Mouse (Mus musculus) cerebellum, adult 9-10 months (tissue): ENCODE results near the gene Gpr37l1.
"Not testable (repeated sequence)": the region's sequence is repeated elsewhere in the genome, so short reads cannot be mapped to it uniquely, and the experiment has no call there.

Experiments
- DNase-seq: peaks from one replicate; pipeline ENCODE4 v3.0.0; 2022

Gene Gpr37l1

GRCm38 (mm10) chr1:135167435-135167834 is at the start of gene Gpr37l1:
Gpr37l1 (minus strand) TSS chr1:135167681.
- no peak for DNase-seq

- no peak for DNase-seq
Observed at GRCm38 (mm10) chr1:135213772-135214640, 46.5 kb upstream of the Gpr37l1 start.

GRCm38 (mm10) chr1:135210421-135210820 is 42.9 kb upstream of the Gpr37l1 start:
- DNase-seq, result no peak

GRCm38 (mm10) chr1:135208716-135209115 is 41.2 kb upstream of the Gpr37l1 start:
- DNase-seq, result no peak

- no peak for DNase-seq
Observed at GRCm38 (mm10) chr1:135206586-135207339, 39.3 kb upstream of the Gpr37l1 start.

GRCm38 (mm10) chr1:135205257-135205656 is 37.8 kb upstream of the Gpr37l1 start:
- DNase-seq, result no peak

GRCm38 (mm10) chr1:135204196-135205126 is 37.0 kb upstream of the Gpr37l1 start:
- no peak for DNase-seq

- DNase-seq, result no peak
Observed at GRCm38 (mm10) chr1:135200400-135200799, 32.9 kb upstream of the Gpr37l1 start.

- DNase-seq, result no peak
Observed at GRCm38 (mm10) chr1:135199014-135199819, 31.7 kb upstream of the Gpr37l1 start.

- DNase-seq, result no peak
Observed at GRCm38 (mm10) chr1:135198412-135198811, 30.9 kb upstream of the Gpr37l1 start.

GRCm38 (mm10) chr1:135195907-135196440 is 28.5 kb upstream of the Gpr37l1 start:
- DNase-seq, result no peak

- peak; percentile 50 for DNase-seq
Observed at GRCm38 (mm10) chr1:135194335-135194734, 26.9 kb upstream of the Gpr37l1 start.

- DNase-seq, result no peak
Observed at GRCm38 (mm10) chr1:135189186-135189585, 21.7 kb upstream of the Gpr37l1 start.

GRCm38 (mm10) chr1:135188197-135188596 is 20.7 kb upstream of the Gpr37l1 start:
- DNase-seq, result no peak

GRCm38 (mm10) chr1:135187016-135187415 is 19.5 kb upstream of the Gpr37l1 start:
- not testable (repeated sequence) for DNase-seq

GRCm38 (mm10) chr1:135186427-135186826 is 18.9 kb upstream of the Gpr37l1 start:
- no peak for DNase-seq

- no peak for DNase-seq
Observed at GRCm38 (mm10) chr1:135185936-135186335, 18.5 kb upstream of the Gpr37l1 start.

- no peak for DNase-seq
Observed at GRCm38 (mm10) chr1:135183941-135184570, 16.6 kb upstream of the Gpr37l1 start.

GRCm38 (mm10) chr1:135183448-135183847 is 16.0 kb upstream of the Gpr37l1 start:
- DNase-seq, result no peak

GRCm38 (mm10) chr1:135182975-135183374 is 15.5 kb upstream of the Gpr37l1 start:
- no peak for DNase-seq
